Mouse (Mus musculus) pancreas, adult 10 weeks (tissue): ENCODE results near the gene Arfip1. TPM values are rescaled to one million over a fixed set of nuclear protein-coding genes. Genes with fewer than 3 reads are reported as not detected.

Experiments used
- polyA plus RNA-seq: library from polyadenylated mRNA; stranded (reverse); fragments of 350-450 nt; fragmentation: Illumina TruSeq; extraction: RNeasy Lipid Tissue Mini Kit (QIAGEN cat#74804); gene quantifications from one replicate; pipeline ENCODE4 v1.2.3, GENCODE M21; 2015; ENCODE audit warnings: low read depth, low replicate concordance; ENCODE audit not compliant: insufficient read depth

Gene Arfip1
- 6.8 TPM for polyA plus RNA-seq

GRCm38 (mm10) chr3:84582023-84582912, at the start of gene Arfip1:
TSS of gene Arfip1 (minus strand) at chr3:84582625.

GRCm38 (mm10) chr3:84593274-84593673, 10.8 kb upstream of the Arfip1 start, which contains the start of gene Tigd4:
TSS of gene Tigd4 (plus strand) at chr3:84593574.

GRCm38 (mm10) chr3:84480006-84480897, 102.2 kb downstream of the Arfip1 start, which contains the start of gene Fhdc1:
TSS of gene Fhdc1 (minus strand) at chr3:84480429.

Other genes starting within 250 kb of the Arfip1 start
- 2.0 TPM for gene Fhdc1, start 102.2 kb downstream of the Arfip1 start, polyA plus RNA-seq
- not detected for gene Tigd4, start 10.9 kb upstream of the Arfip1 start, polyA plus RNA-seq
- gene Tmem154, start 83.6 kb upstream of the Arfip1 start, polyA plus RNA-seq = 1.4 TPM
- 4.4 TPM for gene Fbxw7, start 232.6 kb upstream of the Arfip1 start, polyA plus RNA-seq